Mouse (Mus musculus) cerebellum, adult 11 months (tissue): Measurements from ENCODE around the gene Slc38a1.
A peak's percentile ranks its signal among the peaks of the same experiment; 100 is the strongest.
"Not testable (repeated sequence)": the region's sequence is repeated elsewhere in the genome, so short reads cannot be mapped to it uniquely, and the experiment has no call there.

Source experiments
- DNase-seq: peaks from one replicate; pipeline ENCODE4 v3.0.0; 2022

Gene Slc38a1

GRCm38 (mm10) chr15:96657576-96658274, 15.0 kb upstream of the Slc38a1 start:
- no peak for DNase-seq

DNA sequence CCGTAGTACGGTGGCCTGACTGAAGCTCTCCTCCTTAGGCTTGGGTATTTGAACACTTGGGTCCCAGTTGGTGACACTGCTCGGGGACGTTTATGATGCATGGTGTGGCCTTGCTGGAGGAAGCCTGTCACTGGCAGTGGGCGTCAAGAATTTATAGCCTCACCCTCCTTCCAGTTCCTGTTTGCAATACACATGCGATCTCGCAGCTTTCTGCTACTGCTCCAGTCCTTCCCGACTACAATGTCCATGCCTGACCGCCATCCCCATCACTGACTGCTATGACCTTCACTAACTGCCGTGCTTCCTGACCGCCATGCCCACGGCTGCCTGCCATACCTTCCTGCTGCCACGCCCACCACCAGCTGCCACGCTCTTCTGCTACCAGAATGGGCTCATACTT, 12.8 kb upstream of the Slc38a1 start:
- DNase-seq: no peak

DNA sequence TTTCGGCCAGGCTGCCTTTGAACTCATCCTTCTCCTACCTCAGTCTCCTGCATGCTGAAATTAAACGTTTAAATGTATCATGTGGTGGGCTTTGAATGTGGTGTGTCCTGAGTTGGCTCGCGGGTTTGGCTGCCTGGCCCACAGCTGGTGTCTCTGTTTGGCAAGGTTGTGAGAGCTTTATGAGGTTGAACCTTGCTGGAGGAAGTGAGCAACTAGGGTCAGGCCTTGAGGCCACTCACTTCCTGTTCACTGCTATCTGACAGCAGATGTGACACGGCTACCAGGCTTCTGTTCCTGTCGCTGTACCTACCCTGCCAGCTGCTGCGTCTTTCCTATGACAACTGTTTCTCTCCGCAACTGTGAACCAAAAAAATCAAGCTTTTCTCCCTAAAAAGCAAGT, 12.0 kb upstream of the Slc38a1 start:
- no peak for DNase-seq

DNA sequence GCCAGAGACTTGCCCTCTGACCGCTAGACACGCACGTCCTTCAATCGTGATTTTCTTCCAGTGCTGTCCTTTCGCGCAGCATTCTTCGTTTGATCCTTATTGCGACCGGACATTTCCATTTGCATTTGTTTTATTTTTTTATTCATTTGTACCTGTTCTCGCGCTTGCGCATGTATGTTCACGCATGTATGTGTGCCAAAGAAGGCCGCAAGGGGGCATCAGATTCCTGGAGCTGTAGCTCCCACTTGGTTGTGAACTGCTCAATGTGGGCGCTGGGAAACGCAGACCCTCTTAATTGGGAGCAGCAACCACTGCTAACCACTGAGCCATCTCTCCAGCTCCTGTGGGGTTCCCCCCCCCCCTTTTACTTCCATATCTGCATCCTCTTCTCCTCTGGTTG, 10.3 kb upstream of the Slc38a1 start:
- no peak for DNase-seq

DNA sequence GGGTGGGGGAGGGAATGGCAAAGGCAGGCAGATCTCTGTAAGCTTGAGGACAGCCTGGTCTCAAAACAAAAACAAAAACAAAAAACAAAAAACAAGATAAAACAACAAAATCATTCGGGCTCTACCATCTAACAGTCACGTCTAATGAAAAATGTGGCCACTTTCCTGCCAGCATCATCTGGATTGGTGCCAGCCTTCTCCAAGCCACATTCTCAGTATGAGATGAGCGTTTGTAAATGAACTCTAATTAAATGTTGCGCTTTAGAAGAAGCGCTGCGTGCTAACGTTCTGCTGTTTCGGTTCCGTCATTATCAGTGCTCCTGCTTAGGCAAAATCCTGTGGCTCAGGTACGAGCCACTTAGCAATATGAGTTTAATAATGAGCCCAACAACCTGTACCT, 9.8 kb upstream of the Slc38a1 start:
- no peak for DNase-seq

DNA sequence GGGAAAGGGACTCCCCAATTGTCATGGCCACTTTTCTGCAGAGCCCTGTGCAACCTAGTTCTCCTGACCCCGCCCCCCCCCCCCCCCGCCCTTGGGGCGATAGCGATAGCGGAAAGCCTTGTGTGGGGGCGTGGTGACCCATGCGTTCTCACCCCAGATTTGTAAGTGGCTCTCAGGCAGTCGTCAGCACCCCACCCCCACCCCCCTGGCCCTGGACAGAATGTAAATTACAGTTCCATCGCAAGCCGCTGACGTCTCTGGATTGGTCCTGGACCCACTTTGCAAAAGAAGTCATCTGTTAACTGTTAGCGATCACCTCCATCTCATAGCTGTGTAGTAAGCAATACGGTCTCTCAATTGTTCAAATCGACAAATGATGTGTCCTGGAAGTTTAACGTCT, 4.7 kb upstream of the Slc38a1 start:
- no peak for DNase-seq

- DNase-seq: peak; percentile 31
These were observed 785 bp downstream of the Slc38a1 start for GRCm38 (mm10) chr15:96641821-96642435.

- peak; percentile 70 for DNase-seq
These were observed 1.4 kb downstream of the Slc38a1 start for GRCm38 (mm10) chr15:96641111-96641820.

DNA sequence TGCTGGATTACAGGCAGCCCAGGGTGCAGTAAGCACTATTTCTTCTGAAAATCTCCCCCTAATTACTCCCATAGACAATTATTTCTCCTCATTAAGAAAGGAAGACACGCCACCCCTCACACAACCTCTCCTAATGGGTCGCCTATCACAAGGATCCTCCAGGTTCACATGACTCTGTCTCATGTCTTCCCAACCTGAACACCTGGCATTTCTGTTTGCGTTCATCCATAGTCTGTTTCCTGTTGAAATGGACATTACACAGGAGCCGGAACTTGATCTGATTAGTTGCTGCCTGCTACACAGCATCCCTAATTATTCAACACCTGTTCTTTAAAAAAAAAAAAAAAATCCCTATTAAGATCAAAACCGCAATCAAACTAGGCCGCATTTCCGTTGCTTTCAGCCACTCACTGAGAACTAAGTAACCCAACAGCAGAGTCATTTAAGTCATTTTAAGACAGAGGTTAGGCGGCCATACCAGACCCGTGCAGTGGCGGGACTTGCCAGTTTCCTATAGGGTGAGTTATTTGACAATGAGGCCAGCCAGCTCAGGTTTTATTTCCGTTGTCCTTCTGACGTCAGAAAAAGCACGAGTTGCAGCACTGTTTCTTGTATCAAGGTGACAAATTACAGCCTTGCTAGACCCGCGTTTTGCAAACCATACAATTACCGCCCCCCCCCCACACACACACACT, 2.3 kb downstream of the Slc38a1 start:
- DNase-seq: peak; percentile 26

GRCm38 (mm10) chr15:96639630-96640029, 3.1 kb downstream of the Slc38a1 start:
- DNase-seq: no peak

GRCm38 (mm10) chr15:96638656-96639055, 4.1 kb downstream of the Slc38a1 start:
- DNase-seq: no peak

DNA sequence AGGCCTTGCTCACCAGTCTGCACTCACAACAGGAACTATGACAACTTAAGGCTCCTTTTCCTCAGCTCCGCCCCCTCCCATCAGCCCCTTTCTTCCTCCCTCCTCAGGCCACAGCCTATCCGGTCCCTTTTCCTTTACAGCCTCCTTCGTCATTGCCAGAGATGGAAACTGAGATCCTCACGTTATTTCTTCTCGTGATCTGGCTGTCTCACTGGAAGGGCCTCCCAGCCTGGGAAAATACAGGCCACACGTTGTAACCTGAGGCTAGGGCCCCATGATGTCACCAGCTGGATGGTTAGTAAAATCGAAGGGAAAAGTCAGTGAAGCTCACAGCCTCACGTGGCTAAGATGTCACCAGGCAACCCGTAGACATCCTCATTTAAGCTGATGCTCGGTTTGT, 4.5 kb downstream of the Slc38a1 start:
- no peak for DNase-seq

- no peak for DNase-seq
These were observed 7.9 kb downstream of the Slc38a1 start for GRCm38 (mm10) chr15:96634670-96635405.

GRCm38 (mm10) chr15:96632201-96632600, 10.5 kb downstream of the Slc38a1 start:
- no peak for DNase-seq

DNA sequence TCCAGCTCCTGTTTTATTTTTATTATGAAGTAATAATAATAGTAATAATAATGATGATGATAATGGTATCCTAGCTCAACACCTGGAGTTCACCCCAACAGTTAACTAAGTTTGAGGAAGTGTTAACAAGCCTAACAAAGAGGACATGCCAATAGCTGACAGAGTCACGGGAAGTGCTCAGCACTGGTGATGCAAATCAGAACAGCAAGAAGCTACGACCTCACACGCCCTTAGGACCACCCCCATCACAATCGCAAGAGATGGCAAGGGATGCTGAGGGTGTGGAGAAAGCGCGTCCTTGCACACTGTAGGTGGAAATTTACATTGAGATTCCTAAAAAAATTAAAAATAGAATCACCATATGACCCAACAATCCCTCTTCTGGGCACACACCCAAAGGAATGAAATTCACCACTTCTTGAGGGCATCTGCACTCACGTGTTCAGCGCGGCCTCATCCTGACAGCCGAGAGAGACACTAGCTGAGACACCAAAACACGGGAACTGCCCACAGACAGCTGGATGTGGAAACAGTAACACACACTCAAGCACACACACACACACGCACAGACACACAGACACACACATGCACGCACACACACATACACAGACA, 11.5 kb downstream of the Slc38a1 start:
- no peak for DNase-seq

DNA sequence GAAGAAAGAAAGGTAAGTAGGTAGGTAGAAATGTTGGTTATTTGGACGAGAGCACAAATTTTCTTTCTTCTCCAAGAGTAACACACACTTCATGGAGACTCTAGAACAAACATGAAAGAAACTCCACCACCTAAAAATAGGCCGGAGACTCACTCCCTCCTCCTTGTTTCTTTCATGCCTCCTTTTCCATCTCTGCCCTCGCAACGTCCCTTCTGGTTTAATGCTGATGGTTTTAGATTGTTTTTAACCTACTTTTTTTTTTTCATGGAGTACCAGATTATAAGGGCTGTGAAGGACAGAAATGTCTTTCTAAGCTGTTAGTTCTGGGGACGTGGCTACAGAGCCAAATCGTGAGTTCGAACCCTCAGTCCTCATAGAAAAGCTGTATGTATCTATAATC, 14.5 kb downstream of the Slc38a1 start:
- DNase-seq: no peak

DNA sequence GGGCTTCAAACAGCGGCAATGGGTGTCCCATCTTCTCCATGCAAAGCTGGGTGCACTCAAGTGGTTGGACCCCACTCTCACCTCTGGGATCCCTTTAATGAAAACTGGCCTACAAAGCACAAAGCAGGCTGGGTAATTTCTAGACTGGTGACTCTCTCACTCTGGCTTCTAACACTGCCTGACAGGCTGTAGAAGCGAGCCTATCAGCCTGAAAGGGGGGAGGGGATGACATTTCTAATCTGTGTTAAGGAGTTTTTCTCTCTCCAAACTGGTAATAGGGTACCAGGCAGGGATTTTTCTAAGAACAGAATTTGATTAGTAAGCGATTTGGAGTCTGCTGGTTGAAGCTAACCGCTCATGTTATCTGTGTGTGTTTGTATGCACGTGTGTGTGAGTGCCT, 15.8 kb downstream of the Slc38a1 start:
- DNase-seq: no peak

DNA sequence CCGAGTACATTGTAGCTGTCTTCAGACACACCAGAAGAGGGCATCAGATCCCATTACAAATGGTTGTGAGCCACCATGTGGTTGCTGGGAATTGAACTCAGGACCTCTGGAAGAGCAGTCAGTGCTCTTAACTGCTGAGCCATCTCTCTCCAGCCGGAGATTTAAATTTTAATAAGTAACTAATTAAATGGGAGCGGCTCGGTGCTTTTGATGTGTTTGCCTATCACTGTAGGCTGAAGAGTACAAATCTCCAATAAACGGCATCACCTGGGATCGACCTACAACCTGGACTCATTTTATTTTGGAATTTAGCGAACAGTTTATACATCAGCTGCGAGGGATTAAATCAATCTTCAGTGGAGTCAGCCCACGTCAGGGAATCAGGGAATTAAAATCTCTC, 17.7 kb downstream of the Slc38a1 start:
- DNase-seq: not testable (repeated sequence)

DNA sequence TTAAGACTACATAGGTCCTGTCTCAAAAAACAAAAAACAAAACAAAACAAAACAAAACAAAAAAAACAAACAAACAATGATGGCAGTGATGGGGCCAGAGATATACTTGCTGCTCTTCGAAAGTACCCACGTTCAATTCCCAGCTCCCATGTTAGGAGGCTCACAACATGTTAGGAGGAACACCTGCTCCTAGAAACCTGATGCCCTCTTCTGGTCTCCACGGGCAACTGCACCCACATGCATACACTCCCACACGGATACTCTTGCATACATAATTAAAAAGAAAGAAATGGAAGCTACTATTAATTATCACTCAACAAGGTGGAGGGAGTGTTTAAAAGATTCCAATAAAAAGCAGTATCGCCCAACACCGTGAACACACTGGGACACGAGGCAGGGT, 20.3 kb downstream of the Slc38a1 start:
- no peak for DNase-seq

GRCm38 (mm10) chr15:96621686-96622085, 21.0 kb downstream of the Slc38a1 start:
- no peak for DNase-seq

DNA sequence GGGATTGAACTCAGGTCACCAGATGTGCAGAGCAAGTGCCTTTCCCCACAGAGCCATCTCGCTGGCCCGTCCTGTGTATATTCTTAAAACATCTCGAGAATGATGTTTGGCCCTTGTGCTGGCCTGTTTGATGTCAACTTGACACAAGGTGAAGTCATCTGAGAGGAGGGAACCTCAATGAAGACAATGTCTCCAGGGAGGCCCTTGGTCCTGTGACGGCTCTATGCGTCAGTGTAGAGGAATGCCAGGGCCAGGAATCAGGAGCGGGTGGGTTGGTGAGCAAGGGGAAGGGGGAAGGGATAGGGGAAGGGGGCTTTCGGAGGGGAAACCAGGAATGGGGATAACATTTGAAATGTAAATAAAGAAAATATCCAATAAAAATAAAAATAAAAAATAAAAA, 25.2 kb downstream of the Slc38a1 start:
- no peak for DNase-seq

- DNase-seq: no peak
These were observed 34.0 kb downstream of the Slc38a1 start for GRCm38 (mm10) chr15:96608671-96609070.
